Mouse (Mus musculus) cerebellum, postnatal 36 days (tissue): ENCODE data around the gene Exoc4.

Source experiments
- DNase-seq, 2 experiments: peaks; one replicate each; pipeline ENCODE4 v3.0.0; 2021 to 2022; ENCODE audit warnings: mixed read lengths in 2 of 2

Exoc4 gene

GRCm38 (mm10) chr6:33872192-33872591 is 623.3 kb downstream of the Exoc4 start:
- DNase-seq, result no peak

GRCm38 (mm10) chr6:33873000-33873399 is 624.1 kb downstream of the Exoc4 start:
- no peak for DNase-seq

GRCm38 (mm10) chr6:33874291-33875014 is 625.6 kb downstream of the Exoc4 start:
- peak; percentile 49 to 56 for DNase-seq

- no peak for DNase-seq
Measured at GRCm38 (mm10) chr6:33884141-33884683, 635.3 kb downstream of the Exoc4 start.

GRCm38 (mm10) chr6:33886941-33887340 is 638.1 kb downstream of the Exoc4 start:
- DNase-seq, result no peak

- no peak for DNase-seq
Measured at GRCm38 (mm10) chr6:33890926-33891325, 642.0 kb downstream of the Exoc4 start.

GRCm38 (mm10) chr6:33892142-33892541 is 643.3 kb downstream of the Exoc4 start:
- DNase-seq, result no peak

GRCm38 (mm10) chr6:33899973-33900372 is 651.1 kb downstream of the Exoc4 start:
- no peak for DNase-seq

GRCm38 (mm10) chr6:33900615-33901014 is 651.7 kb downstream of the Exoc4 start:
- DNase-seq, result no peak

- no peak for DNase-seq
Measured at GRCm38 (mm10) chr6:33905099-33905498, 656.2 kb downstream of the Exoc4 start.

- no peak for DNase-seq
Measured at GRCm38 (mm10) chr6:33910671-33911070, 661.8 kb downstream of the Exoc4 start.

GRCm38 (mm10) chr6:33913072-33913471 is 664.2 kb downstream of the Exoc4 start:
- DNase-seq, result no peak

GRCm38 (mm10) chr6:33913486-33913885 is 664.6 kb downstream of the Exoc4 start:
- no peak for DNase-seq

- DNase-seq, result no peak
Measured at GRCm38 (mm10) chr6:33913964-33914363, 665.1 kb downstream of the Exoc4 start.

GRCm38 (mm10) chr6:33923571-33923970 is 674.7 kb downstream of the Exoc4 start:
- DNase-seq, result no peak

- DNase-seq, result no peak
Measured at GRCm38 (mm10) chr6:33924888-33925287, 676.0 kb downstream of the Exoc4 start.

- DNase-seq, result peak; percentile 83 to 88
Measured at GRCm38 (mm10) chr6:33929342-33930086, 680.6 kb downstream of the Exoc4 start.

- no peak for DNase-seq
Measured at GRCm38 (mm10) chr6:33930087-33930945, 681.4 kb downstream of the Exoc4 start.

GRCm38 (mm10) chr6:33937906-33938305 is 689.0 kb downstream of the Exoc4 start:
- no peak for DNase-seq

GRCm38 (mm10) chr6:33939169-33939568 is 690.3 kb downstream of the Exoc4 start:
- no peak for DNase-seq

- DNase-seq, result no peak
Measured at GRCm38 (mm10) chr6:33946911-33947489, 698.1 kb downstream of the Exoc4 start.

- no peak for DNase-seq
Measured at GRCm38 (mm10) chr6:33950113-33950512, 701.2 kb downstream of the Exoc4 start.

GRCm38 (mm10) chr6:33955469-33955868 is 706.6 kb downstream of the Exoc4 start:
- no peak for DNase-seq
